8 mouse cellular contexts compared by ENCODE assay signal in the genomic region with DNA sequence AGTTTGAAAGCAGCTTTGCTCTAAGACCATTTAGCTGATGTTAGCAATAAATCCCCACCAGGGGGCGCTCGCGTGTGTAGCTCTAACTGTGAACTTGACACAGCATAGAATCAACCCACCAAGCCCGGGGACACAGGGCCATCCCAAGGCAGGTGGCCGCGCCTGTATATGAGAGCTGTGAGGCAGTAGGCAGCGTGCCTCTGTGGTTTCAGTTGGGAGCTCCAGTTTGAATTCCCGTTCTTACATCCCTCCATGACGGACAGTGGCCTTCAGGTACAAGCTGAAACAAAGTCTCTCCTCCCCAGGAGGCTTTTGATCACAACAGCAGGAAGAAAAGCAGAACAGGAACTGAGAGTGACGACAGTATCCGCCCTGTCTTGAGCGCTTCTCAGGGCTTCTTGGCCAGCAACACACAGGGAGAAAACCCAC. TPM values are rescaled to one million over a fixed set of nuclear protein-coding genes. Genes with fewer than 3 reads are reported as not detected.
DNase-seq lines count a peak whose midpoint lies in the region; ATAC-seq lines count a peak whose summit lies in the region.

No protein-coding gene starts in this region.

- H3K9ac ChIP-seq in hindbrain, embryonic 12.5 days, result no peak overlapping the region

- ATAC-seq in hindbrain, embryonic 12.5 days (ENCODE audit: low FRiP score), result peak; percentile 71; the same call in 1 of the 2 replicates

- peaks cover 7% of the 10 kb centered on the region; the same call in 1 of the 2 replicates for H3K27me3 ChIP-seq in hindbrain, embryonic 12.5 days

- H3K4me2 ChIP-seq in hindbrain, embryonic 12.5 days (replicated peaks), result peak overlapping the region; percentile 21

- H3K4me1 ChIP-seq in hindbrain, embryonic 12.5 days, result no peaks in the 10 kb centered on the region

- no peaks in the 10 kb centered on the region for H3K36me3 ChIP-seq in hindbrain, embryonic 12.5 days

- no peaks in the 10 kb centered on the region for H3K9me3 ChIP-seq in hindbrain, embryonic 12.5 days (replicated peaks)

- H3K27ac ChIP-seq in hindbrain, embryonic 12.5 days, result no peak overlapping the region

- DNase-seq in MN1 (ENCODE audit: low spot score), result peak; percentile 95
- peak; percentile 84 for DNase-seq in cerebellum, adult 9-11 months
- peak; percentile 80 to 88 for DNase-seq in frontal cortex, postnatal 10 days (ENCODE audit: low spot score in 2 of 2)
- DNase-seq in layer of hippocampus, postnatal 25 days (ENCODE audit: extremely low spot score in 1 of 2, low spot score in 1 of 2), result peak; percentile 87 to 99
- DNase-seq in lung, postnatal 25 days (ENCODE audit: low spot score), result peak; percentile 93
- DNase-seq in retina, adult 2 months (ENCODE audit: low read depth, low spot score), result peak; percentile 80
- peak; percentile 97 for DNase-seq in thymus, postnatal 25 days

- WGBS in hindbrain, embryonic 12.5 days, result 4% methylated on average over 12 of the region's 12 CpGs

- no peak overlapping the region for H3K4me3 ChIP-seq in hindbrain, embryonic 12.5 days

RNA-seq across cellular contexts. Expression of gene H2-Oa, which starts 9.5 kb away (rescaled TPM):
- 0.29 and 0.39 TPM in 2 replicates for polyA plus RNA-seq in hindbrain, embryonic 12.5 days (2016; fragmentation: Nextera tagmentation; extraction: Ambion mirVana)
- under 1 TPM; 0.42 to 0.45 TPM for total RNA-seq in layer of hippocampus, postnatal 25 days (2021)

RNA-seq across cellular contexts. Expression of gene H2-DMa, which starts 17.7 kb away (rescaled TPM):
- polyA plus RNA-seq in hindbrain, embryonic 12.5 days (2016; fragmentation: Nextera tagmentation; extraction: Ambion mirVana), result 13.1 and 14.2 TPM in 2 replicates
- total RNA-seq in layer of hippocampus, postnatal 25 days (2021), result 10 to 100 TPM; 32.3 to 35.1 TPM

RNA-seq across cellular contexts. Expression of gene Brd2, which starts 20.8 kb away (rescaled TPM):
- 137 and 151 TPM in 2 replicates for polyA plus RNA-seq in hindbrain, embryonic 12.5 days (2016; fragmentation: Nextera tagmentation; extraction: Ambion mirVana)
- 100 to 1,000 TPM; 196 to 216 TPM for total RNA-seq in layer of hippocampus, postnatal 25 days (2021)

RNA-seq across cellular contexts. Expression of gene H2-DMb2, which starts 41.5 kb away (rescaled TPM):
- polyA plus RNA-seq in hindbrain, embryonic 12.5 days (2016; fragmentation: Nextera tagmentation; extraction: Ambion mirVana), result 0.21 TPM in 1 of 2 replicates, not detected in the other
- total RNA-seq in layer of hippocampus, postnatal 25 days (2021), result under 1 TPM; 0.69 to 0.94 TPM

RNA-seq across cellular contexts. Expression of gene H2-DMb1, which starts 51.3 kb away (rescaled TPM):
- 1.4 and 2.1 TPM in 2 replicates for polyA plus RNA-seq in hindbrain, embryonic 12.5 days (2016; fragmentation: Nextera tagmentation; extraction: Ambion mirVana)
- total RNA-seq in layer of hippocampus, postnatal 25 days (2021), result 1 to 10 TPM; 1.8 to 3.4 TPM
